Mouse (Mus musculus) cerebral cortex, adult 2 months (tissue): Measurements from ENCODE around the gene Tbc1d30.

Source experiments
- WGBS: fragments of 180-500 bp; shearing (Covaris S2); methylation state at CpG from one replicate; pipeline ENCODE4 v1.1.7; 2018; 5-methylcytosine and 5-hydroxymethylcytosine counted together

The Tbc1d30 gene

DNA sequence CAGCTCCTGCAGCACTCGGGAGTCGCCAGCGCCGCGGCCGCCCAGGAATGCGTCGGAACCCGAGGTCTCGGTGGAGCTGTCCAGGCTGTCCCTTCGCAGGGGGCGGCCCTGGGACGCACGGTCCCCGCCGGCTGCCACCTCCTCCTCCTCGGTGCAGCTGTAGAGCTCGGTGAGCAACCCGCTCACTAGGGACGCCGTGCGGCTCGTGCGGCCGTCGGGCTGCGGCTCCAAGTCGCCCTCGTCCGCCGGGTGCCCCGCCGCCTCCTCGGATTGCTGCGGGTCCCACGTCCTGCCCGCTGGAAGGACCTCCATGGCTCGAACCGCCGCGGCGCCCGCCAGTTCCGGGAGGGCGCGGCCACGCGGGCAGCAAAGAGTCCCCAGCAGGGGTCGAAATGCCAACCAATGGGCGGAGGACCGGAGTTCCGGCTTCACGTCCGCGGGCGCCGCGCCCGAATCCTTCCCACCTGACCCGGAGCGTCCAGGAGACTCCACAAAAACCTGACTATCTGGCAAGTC, at the start of gene Tbc1d30:
Tbc1d30 (minus strand) TSS at position 213 of the 516 bp plus-strand sequence.
- WGBS = under 1% methylated on average over 61 of the region's 61 CpGs

GRCm38 (mm10) chr10:121398599-121398998, 47.5 kb upstream of the Tbc1d30 start:
- 91% methylated on average over 7 of the region's 7 CpGs for WGBS

- 86% methylated on average over 20 of the region's 20 CpGs for WGBS
Observed at GRCm38 (mm10) chr10:121395542-121396176, 44.6 kb upstream of the Tbc1d30 start.

DNA sequence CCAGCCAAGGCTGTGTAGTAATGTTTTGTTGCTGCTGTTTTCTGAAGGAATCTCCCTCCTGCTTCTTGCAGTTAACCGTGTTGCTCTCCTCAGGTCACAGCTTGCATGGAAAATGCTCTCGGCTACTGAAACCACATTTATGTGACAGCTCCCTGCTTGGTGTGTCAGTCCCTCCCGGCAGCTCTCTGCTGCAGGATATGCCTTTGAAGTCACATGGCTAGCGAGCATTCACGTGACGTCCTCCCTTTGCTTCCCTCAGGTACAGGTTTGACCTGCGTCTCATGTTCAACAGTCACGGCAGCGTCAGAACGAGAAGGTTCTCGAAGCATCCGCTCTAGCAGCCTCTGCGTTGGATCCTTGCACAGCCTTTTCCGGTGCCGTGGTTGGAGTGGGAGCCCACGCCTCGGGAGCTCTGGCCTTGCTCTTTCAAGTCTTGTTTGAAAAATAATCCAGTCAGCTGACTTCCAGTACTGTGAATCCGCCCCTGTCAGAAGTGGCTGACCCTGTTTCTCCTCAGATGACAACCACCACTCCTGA, 43.8 kb upstream of the Tbc1d30 start:
- WGBS = 87% methylated on average over 18 of the region's 18 CpGs

- 69% methylated on average over 6 of the region's 6 CpGs for WGBS
Observed at GRCm38 (mm10) chr10:121394270-121394669, 43.2 kb upstream of the Tbc1d30 start.

DNA sequence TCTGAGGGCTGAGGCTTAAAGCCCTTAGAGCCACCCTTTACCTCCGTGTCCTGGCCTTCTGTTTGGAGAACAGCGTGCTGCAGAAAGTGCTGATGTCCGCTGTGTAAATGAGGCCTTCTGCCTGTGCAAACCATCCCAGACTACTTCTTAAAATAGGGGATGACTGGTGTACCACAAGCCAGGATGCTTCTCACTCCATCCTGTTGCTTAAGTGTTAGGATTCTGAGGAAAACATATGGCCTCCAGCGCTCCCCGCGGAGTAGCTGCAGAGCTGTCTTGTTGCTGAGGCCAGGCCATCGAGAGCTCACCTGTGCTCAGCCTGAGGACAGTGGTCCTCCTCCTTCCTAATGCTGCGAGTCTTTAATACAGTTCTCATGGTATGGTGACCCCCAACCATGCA, 40.8 kb upstream of the Tbc1d30 start:
- 60% methylated on average over 8 of the region's 8 CpGs for WGBS

DNA sequence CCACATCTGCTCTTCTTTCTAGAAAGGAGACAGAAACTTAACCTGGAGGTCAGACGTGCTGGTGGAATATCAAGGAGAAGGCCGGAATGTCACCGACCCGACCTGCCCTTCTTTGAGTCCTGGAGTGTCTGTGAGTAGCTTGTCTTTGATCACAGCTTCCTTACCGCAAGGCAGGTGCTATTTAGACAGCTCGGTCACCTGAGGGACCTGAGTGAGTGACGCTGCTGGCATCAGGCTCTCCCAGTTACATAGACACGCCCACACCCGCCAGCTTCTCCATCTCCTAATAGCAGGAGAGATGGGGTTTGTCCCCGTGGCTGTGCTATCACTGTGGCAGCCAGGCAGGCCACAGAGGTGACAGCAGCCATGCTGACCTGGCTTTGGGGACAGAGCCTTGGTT, 39.5 kb upstream of the Tbc1d30 start:
- WGBS = 80% methylated on average over 10 of the region's 10 CpGs

GRCm38 (mm10) chr10:121386347-121386746, 35.3 kb upstream of the Tbc1d30 start:
- WGBS = 66% methylated on average over 9 of the region's 9 CpGs

DNA sequence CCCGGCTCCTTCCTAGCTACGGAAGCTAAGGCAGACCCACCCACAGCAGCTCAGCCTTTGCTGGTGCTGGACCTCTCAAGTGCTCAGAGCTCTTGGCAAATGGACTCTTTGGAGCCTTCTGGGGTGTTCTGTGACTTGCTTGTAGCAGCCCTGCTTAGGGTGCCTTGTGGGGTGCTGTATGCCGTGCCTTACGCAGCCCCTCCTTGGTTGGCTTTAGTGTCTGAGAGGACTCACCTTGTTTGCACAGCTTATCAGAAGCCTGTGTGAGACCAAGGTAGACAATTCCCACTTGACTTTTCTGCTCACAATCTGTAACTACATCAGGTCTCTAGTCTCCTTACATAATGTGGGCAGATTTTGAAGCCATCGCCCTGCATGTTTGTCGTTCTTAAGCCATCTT, 34.6 kb upstream of the Tbc1d30 start:
- whole genome bisulfite sequencing = 94% methylated on average over 6 of the region's 6 CpGs

DNA sequence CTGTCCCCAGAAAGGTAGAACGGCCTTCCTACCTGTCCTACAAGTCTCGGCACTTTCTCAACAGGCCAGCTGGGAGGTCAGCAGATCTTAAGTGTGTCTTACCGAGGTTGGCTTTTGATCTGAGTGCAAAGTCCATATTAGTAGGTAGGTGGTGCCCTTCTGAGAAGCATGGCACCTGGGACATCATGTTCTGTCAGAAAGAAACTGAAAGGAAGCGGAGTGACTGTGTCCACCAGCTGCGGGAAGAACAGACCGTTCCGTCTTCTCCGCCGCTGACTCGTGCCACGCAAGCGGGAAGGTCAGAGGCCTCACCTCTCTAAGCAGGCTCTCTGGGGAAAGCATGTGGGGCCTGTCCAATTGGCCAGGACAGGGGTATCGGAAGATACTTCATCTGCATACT, 33.6 kb upstream of the Tbc1d30 start:
- 92% methylated on average over 13 of the region's 13 CpGs for WGBS

- WGBS = 80% methylated on average over 18 of the region's 18 CpGs
Observed at GRCm38 (mm10) chr10:121381280-121381679, 30.2 kb upstream of the Tbc1d30 start.

DNA sequence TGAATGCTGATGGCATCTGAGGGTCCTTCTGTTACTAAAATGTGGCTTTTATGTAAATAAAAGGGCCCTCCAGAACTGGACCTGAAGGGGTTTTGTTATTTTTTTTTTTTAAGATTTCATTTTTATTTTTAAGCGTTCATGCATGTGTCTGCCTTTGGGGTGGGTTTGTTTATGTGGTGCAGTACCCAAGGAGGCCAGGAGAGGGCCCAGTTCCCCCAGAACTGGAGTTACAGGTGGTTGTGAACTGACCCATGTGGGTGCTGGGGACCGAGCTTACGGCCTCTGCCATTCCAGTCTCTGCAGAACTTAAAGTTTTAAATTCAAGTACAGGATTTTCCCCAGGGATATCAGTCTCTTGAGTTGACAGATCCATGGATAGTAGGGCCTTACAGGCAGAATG, 28.3 kb upstream of the Tbc1d30 start:
- 95% methylated on average over 3 of the region's 3 CpGs for WGBS

DNA sequence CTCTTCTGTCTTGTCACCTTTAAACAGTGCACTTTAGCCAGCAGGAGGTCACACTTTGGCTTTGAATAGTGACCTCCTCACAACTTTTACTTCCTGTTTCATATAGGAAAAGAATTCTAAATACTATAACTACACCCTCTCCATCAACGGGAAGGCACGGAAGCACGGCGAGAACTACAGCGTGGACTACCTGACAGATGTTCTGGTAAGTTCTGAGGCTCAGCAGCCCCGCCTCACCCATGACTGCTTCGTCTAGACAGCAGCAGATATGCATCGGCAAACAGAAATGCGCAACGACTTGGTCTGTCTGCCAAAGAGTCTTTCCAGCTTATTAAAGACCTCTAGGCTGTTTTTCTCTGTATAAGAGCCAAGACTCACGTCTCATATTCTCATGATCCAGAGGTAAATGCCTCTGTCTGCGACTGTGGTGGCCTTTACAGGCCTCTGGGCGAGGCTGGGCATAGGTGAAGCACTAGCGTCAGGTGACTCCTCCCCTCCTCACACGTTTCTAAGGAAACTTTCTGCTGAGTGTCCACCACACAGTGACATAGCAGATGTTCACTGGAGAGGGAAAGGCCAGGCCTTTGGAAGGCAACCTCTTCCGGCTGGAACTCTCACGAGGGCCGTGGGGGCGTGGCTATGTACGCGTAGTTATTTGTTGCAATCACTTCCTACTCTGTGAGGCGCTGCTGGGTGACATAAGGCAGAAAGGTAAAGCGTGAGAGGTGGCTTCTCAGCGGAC, 25.6 kb upstream of the Tbc1d30 start:
- WGBS = 89% methylated on average over 24 of the region's 24 CpGs

GRCm38 (mm10) chr10:121375649-121376493, 24.8 kb upstream of the Tbc1d30 start:
- 86% methylated on average over 24 of the region's 24 CpGs for WGBS

DNA sequence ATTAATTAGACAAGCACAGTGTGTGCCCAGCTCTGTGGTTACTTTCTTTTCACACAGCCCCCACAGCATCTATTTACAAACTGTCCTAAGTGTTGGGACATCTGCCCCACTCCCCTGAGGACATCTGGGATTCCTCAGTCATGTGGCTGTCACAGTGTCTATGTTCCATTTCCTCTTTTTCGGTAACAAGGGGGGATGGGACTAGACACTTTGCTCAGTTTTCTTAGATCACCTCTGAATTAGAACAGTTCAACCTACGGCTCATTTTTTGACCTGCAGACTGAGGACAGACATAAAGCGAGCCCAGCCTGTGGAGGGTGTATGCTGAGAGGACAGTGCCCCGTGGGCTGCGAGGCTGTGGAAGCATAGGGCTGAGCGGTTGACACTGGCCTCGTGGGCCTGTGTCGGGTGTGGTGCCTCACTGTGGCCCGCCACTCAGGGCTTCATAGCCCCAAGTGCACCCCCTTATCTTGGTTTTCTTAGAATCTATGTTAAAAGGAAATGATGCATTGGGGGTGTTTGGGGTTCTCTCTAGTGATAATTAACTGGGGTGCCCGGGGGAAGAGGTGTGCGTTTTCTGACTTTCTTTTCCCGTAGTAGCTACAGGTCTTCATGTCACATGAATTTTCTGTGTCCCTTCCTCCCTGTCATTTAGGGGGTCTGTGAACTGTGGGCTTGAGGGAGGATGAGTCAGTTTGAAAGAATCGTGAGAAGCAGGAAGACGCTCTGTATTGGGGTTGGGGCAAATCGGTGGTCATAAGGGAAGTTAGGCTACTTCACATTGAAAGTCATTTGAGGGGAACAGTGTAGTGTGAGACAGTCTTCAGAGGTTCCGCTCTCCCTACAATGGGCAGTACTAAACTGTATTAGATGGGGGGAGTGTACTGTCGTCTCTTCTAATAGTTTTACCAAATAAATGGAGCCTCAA, 23.9 kb upstream of the Tbc1d30 start:
- 82% methylated on average over 17 of the region's 17 CpGs for WGBS

DNA sequence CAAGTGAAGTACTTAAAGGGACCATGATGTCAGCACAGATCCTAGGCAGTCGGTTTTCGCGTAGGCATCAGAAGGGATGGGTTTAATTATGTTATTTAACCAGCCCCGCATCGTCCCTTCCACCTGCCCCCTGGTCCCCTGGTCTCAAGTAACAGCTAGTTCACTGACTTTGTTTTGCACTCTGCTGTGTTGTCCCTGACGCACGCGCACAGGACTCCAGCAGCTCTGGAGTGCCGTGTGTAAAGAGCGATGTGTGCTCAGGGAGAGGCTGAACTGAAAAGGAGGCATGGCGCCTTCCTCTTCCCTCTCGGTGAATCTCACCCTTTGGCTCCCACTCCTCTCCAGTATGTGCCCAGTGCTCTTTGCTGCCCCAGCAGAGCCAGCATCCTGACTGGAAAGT, 22.9 kb upstream of the Tbc1d30 start:
- WGBS = 78% methylated on average over 12 of the region's 12 CpGs

DNA sequence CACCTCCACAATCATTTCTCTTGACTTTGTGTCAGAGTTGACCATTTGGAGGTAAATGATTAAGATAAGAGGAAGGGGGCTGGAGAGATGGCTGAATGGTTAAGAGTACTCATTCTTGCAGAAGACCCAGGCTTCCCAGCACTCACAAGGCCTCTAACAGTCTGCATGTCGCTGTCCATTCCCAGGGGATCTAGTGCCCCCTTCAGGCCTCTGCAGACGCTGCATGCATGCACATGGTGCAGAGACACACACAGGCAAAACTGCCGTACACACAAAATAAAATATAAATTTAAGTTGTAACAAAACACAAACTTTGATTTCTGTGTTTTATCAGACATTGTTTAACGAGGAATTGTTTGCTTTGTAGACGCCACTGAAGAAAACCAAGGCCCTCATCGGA, 19.7 kb upstream of the Tbc1d30 start:
- WGBS = 95% methylated on average over 6 of the region's 6 CpGs

GRCm38 (mm10) chr10:121368783-121369465, 17.8 kb upstream of the Tbc1d30 start:
- 91% methylated on average over 18 of the region's 18 CpGs for WGBS

DNA sequence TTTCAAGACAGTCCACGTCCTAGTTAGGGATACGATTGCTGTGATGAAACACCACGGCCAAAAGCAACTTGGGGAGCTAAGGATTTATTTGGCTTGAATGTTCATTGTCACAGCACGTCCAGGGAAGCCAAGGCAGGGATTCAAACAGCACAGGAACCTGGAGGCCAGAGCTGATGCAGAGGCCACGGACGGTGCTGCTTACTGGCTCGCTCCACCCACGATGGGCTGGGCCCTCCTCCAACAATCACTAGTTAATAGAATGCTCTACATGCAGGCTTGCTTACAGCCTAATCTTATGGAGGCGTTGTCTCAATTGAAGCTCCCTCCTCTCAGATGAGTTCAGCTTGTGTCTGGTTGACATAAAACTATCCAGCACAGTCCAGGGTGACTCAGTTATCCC, 16.7 kb upstream of the Tbc1d30 start:
- 72% methylated on average over 9 of the region's 9 CpGs for WGBS

- 81% methylated on average over 13 of the region's 13 CpGs for WGBS
Observed at GRCm38 (mm10) chr10:121367271-121367670, 16.2 kb upstream of the Tbc1d30 start.
